Mouse (Mus musculus) cortical plate, adult 2 months (tissue): Measurements from ENCODE around the gene Phf11d.

ENCODE experiments used
- CTCF ChIP-seq: fragments of 200-500 bp; IDR thresholded peaks from 2 replicates; pipeline ENCODE4 v1.5.1; 2011; ENCODE audit warnings: mild to moderate bottlenecking, control low read depth, low read length; ENCODE audit not compliant: insufficient read depth; ENCODE audit errors: extremely low read depth
- POLR2A ChIP-seq: fragments of 200-500 bp; IDR thresholded peaks from 2 replicates; pipeline ENCODE4 v1.6.1; 2011; ENCODE audit warnings: mild to moderate bottlenecking, low read length, control low read depth; ENCODE audit not compliant: insufficient read depth; ENCODE audit errors: extremely low read depth

GRCm38 (mm10) chr14:59365244-59365644 lies at the start of gene Phf11d:
- no peak for TF ChIP-seq CTCF
- no peak for TF ChIP-seq POLR2A
